In the genomic region with DNA sequence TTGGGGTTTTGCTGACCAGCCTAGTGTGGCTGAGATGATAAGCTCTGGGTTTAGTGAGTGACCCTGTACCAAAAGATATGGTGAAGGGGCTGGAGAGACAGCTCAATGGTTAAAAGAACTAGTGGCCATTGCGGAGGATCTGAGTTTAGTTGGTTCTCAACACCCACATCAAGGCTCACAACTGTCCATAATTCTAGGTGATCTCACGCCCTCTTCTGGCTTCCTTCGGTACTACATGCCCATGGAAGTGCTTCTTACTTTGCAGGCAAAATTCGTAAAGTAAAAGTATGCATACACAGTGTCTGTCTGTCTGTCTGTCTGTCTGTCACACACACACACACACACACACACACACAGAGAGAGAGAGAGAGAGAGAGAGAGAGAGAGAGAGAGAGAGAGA, we compare ENCODE assay signal across 9 mouse cellular contexts. TPM values are rescaled to one million over a fixed set of nuclear protein-coding genes. Genes with fewer than 3 reads are reported as not detected.
DNase-seq lines count a peak whose midpoint lies in the region; ATAC-seq and TF ChIP-seq lines count a peak whose summit lies in the region.
"Had no signal": no experiment of that assay in that cellular context is flagged by ENCODE, and none has a peak within 500 bp of the region (broad histone marks: within the 10 kb centered on the region; RNA-seq: fewer than 3 reads in every experiment).

No protein-coding gene starts in this region.

- H3K4me3 ChIP-seq in hindbrain, embryonic 14.5 days (replicated peaks; ENCODE audit: low read length) = no peak overlapping the region
- no peak overlapping the region for H3K4me3 ChIP-seq in hindbrain, embryonic 12.5 days
- H3K4me3 ChIP-seq in CH12.LX (replicated peaks in 1 of 3; ENCODE audit: low read depth in 2 of 3, low read length in 2 of 3, poor library complexity in 1 of 3) = no peak overlapping the region
- H3K4me3 ChIP-seq in layer of hippocampus, adult 2 months = no peak overlapping the region
- H3K4me3 ChIP-seq: limb, embryonic 13.5 days had no signal

- no peak for ATAC-seq in hindbrain, embryonic 14.5 days (ENCODE audit: low FRiP score)
- ATAC-seq in hindbrain, embryonic 12.5 days (ENCODE audit: low FRiP score) = no peak
- ATAC-seq in megakaryocyte-erythroid progenitor cell, adult 5-6 weeks (replicated peaks; ENCODE audit: low FRiP score, low TSS enrichment, poor library complexity, severe bottlenecking) = peak; percentile 62

- dilution Hi-C loops in CH12.LX (cut with MboI; ENCODE audit: extremely low pct_ligation_motif_present, extremely low pct_unique_long_range_greater_than_20kb, low sequenced_read_pairs) = no loop called here

- no peak for TF ChIP-seq EP300 in CH12.LX (IDR thresholded peaks at IDR 0.05; ENCODE audit: low read length)

- H3K27ac ChIP-seq in hindbrain, embryonic 14.5 days = no peak overlapping the region
- H3K27ac ChIP-seq in hindbrain, embryonic 12.5 days = no peak overlapping the region
- no peak overlapping the region for H3K27ac ChIP-seq in CH12.LX (ENCODE audit: insufficient read depth, low read depth)
- H3K27ac ChIP-seq in layer of hippocampus, adult 2 months = no peak overlapping the region
- H3K27ac ChIP-seq: limb, embryonic 13.5 days had no signal

- H3K79me2 ChIP-seq in CH12.LX (replicated peaks; ENCODE audit: control insufficient read depth, extremely low read depth, insufficient read depth, poor library complexity, severe bottlenecking) = no peaks in the 10 kb centered on the region

- 35% methylated on average over 4 of the region's 4 CpGs for WGBS in hindbrain, embryonic 14.5 days
- 38% methylated on average over 4 of the region's 4 CpGs for WGBS in hindbrain, embryonic 12.5 days

- H3K4me2 ChIP-seq in hindbrain, embryonic 14.5 days (replicated peaks) = no peak overlapping the region
- H3K4me2 ChIP-seq in hindbrain, embryonic 12.5 days (replicated peaks) = no peak overlapping the region
- no peak overlapping the region for H3K4me2 ChIP-seq in CH12.LX (ENCODE audit: insufficient read depth, low read depth, poor library complexity, severe bottlenecking)
- H3K4me2 ChIP-seq: limb, embryonic 13.5 days had no signal

- peak; percentile 57 for DNase-seq in hindbrain, embryonic 14.5 days (ENCODE audit: low spot score)
- DNase-seq in CH12.LX (ENCODE audit: extremely low read depth) = peak; percentile 47
- DNase-seq in adrenal gland, postnatal 10 days = peak; percentile 82
- DNase-seq in frontal cortex, postnatal 36 days (ENCODE audit: low spot score in 2 of 2) = peak; percentile 11 to 33
- DNase-seq in layer of hippocampus, adult 2 months (ENCODE audit: low spot score in 2 of 2) = peak in 1 of 2 experiments; percentile 45
- DNase-seq in thymus, postnatal 4 days = peak; percentile 58

- in situ Hi-C loops in CH12.LX (cut with MboI; ENCODE audit: low pct_ligation_motif_present, low pct_unique_long_range_greater_than_20kb, low sequenced_read_pairs) = no loop called here

- peak; percentile 44 to 68 for TF ChIP-seq CTCF in CH12.LX (conservative IDR thresholded peaks at IDR 0.05 in 1 of 2, IDR thresholded peaks at IDR 0.05 in 1 of 2; ENCODE audit: low read depth in 2 of 2, low read length in 2 of 2)
- TF ChIP-seq CTCF in layer of hippocampus, adult 2 months (conservative IDR thresholded peaks at IDR 0.05) = peak; percentile 75

- no peak for TF ChIP-seq POLR2A in CH12.LX (IDR thresholded peaks at IDR 0.05; ENCODE audit: low read depth, low read length)

- H3K36me3 ChIP-seq in hindbrain, embryonic 14.5 days (replicated peaks; ENCODE audit: control insufficient read depth, insufficient read depth) = no peaks in the 10 kb centered on the region
- no peaks in the 10 kb centered on the region for H3K36me3 ChIP-seq in hindbrain, embryonic 12.5 days
- H3K36me3 ChIP-seq in CH12.LX (replicated peaks in 1 of 2; ENCODE audit: control insufficient read depth in 1 of 2, insufficient read depth in 1 of 2, low read length in 1 of 2) = peaks cover 3 to 55% of the 10 kb centered on the region in 2 experiments
- H3K36me3 ChIP-seq: limb, embryonic 13.5 days had no signal

- TF ChIP-seq RAD21 in CH12.LX (IDR thresholded peaks at IDR 0.05; ENCODE audit: low read depth, low read length) = no peak; the same call in 1 of the 2 replicates

- H3K9me3 ChIP-seq in hindbrain, embryonic 14.5 days (ENCODE audit: control insufficient read depth, low read length) = no peaks in the 10 kb centered on the region
- no peaks in the 10 kb centered on the region for H3K9me3 ChIP-seq in hindbrain, embryonic 12.5 days (replicated peaks)
- no peaks in the 10 kb centered on the region for H3K9me3 ChIP-seq in CH12.LX (replicated peaks; ENCODE audit: low read length)
- H3K9me3 ChIP-seq: limb, embryonic 13.5 days had no signal

- H3K4me1 ChIP-seq in hindbrain, embryonic 14.5 days (replicated peaks; ENCODE audit: control insufficient read depth, insufficient read depth, low read length) = peaks cover 9% of the 10 kb centered on the region
- peaks cover 9% of the 10 kb centered on the region for H3K4me1 ChIP-seq in hindbrain, embryonic 12.5 days
- H3K4me1 ChIP-seq in CH12.LX (ENCODE audit: control insufficient read depth in 1 of 2, insufficient read depth in 2 of 2) = peaks cover 0 to 12% of the 10 kb centered on the region in 2 experiments; a peak in 2 of 4 replicates

- H3K27me3 ChIP-seq in hindbrain, embryonic 14.5 days (ENCODE audit: control insufficient read depth, insufficient read depth, low read length) = no peaks in the 10 kb centered on the region
- H3K27me3 ChIP-seq in hindbrain, embryonic 12.5 days = no peaks in the 10 kb centered on the region
- no peaks in the 10 kb centered on the region for H3K27me3 ChIP-seq in CH12.LX (replicated peaks)
- H3K27me3 ChIP-seq: limb, embryonic 13.5 days had no signal

- no peak overlapping the region for H3K9ac ChIP-seq in hindbrain, embryonic 14.5 days
- no peak overlapping the region for H3K9ac ChIP-seq in hindbrain, embryonic 12.5 days
- no peak overlapping the region for H3K9ac ChIP-seq in CH12.LX (ENCODE audit: insufficient read depth, low read depth)
- H3K9ac ChIP-seq: limb, embryonic 13.5 days had no signal

TF ChIP-seq in CH12.LX, 34 proteins besides CTCF, POLR2A, EP300 and RAD21:
- TF ChIP-seq SMC3 (IDR thresholded peaks at IDR 0.05; ENCODE audit: low read depth, low read length) (peak; percentile 28), KAT2A (IDR thresholded peaks at IDR 0.05; ENCODE audit: insufficient replicate concordance, low read length) (no peak)

RNA-seq across cellular contexts. Expression of a gene that starts 23.4 kb away (rescaled TPM):
- polyA plus RNA-seq in hindbrain, embryonic 14.5 days (2014; fragmentation: Nextera tagmentation; extraction: Ambion mirVana) = not detected in 2 replicates
- not detected in 2 replicates for polyA plus RNA-seq in hindbrain, embryonic 12.5 days (2016; fragmentation: Nextera tagmentation; extraction: Ambion mirVana)
- not detected in 2 replicates for total RNA-seq in CH12.LX (2012; rRNA removed)
- total RNA-seq in CH12.LX (2014; rRNA removed) = not detected in 2 replicates
- not detected in 2 replicates for polyA plus RNA-seq in CH12.LX (2012; ENCODE audit: insufficient read length, low read depth)
- total RNA-seq in adrenal gland, postnatal 10 days (2021) = not detected
- not detected for total RNA-seq in layer of hippocampus, adult 2 months (2021)
- not detected in 2 replicates for total RNA-seq in megakaryocyte-erythroid progenitor cell, adult 5-6 weeks (2014; fragmentation: Nextera tagmentation)
- not detected in 2 replicates for total RNA-seq in megakaryocyte-erythroid progenitor cell, adult 5-6 weeks (2017)
- polyA plus RNA-seq: limb, embryonic 13.5 days had no signal

RNA-seq across cellular contexts. Expression of a gene that starts 45.8 kb away (rescaled TPM):
- 4.0 and 4.7 TPM in 2 replicates for polyA plus RNA-seq in hindbrain, embryonic 14.5 days (2014; fragmentation: Nextera tagmentation; extraction: Ambion mirVana)
- polyA plus RNA-seq in hindbrain, embryonic 12.5 days (2016; fragmentation: Nextera tagmentation; extraction: Ambion mirVana) = 7.2 and 7.6 TPM in 2 replicates
- total RNA-seq in CH12.LX (2012; rRNA removed) (13.6 and 15.1 TPM in 2 replicates), CH12.LX (2014; rRNA removed) (5.0 and 5.9 TPM in 2 replicates)
- polyA plus RNA-seq in CH12.LX (2012; ENCODE audit: insufficient read length, low read depth) = 14.5 and 16.9 TPM in 2 replicates
- 10 to 100 TPM; 12.4 to 16.4 TPM for total RNA-seq in adrenal gland, postnatal 10 days (2021)
- total RNA-seq in layer of hippocampus, adult 2 months (2021) = 1 to 10 TPM; 2.5 to 3.1 TPM
- total RNA-seq in megakaryocyte-erythroid progenitor cell, adult 5-6 weeks (2014; fragmentation: Nextera tagmentation) = 14.7 and 18.4 TPM in 2 replicates
- total RNA-seq in megakaryocyte-erythroid progenitor cell, adult 5-6 weeks (2017) = 7.2 and 19.7 TPM in 2 replicates
